Mouse (Mus musculus) olfactory bulb, adult 2 months (tissue): ENCODE data around the gene Aip.

Experiments
- CTCF ChIP-seq: fragments of 200-500 bp; IDR thresholded peaks from 2 replicates; pipeline ENCODE4 v1.5.1; 2012; ENCODE audit warnings: low read depth, mild to moderate bottlenecking, low read length, moderate library complexity; ENCODE audit not compliant: insufficient read depth
- POLR2A ChIP-seq: fragments of 200-500 bp; IDR thresholded peaks from 2 replicates; pipeline ENCODE4 v1.6.1; 2012; ENCODE audit warnings: mild to moderate bottlenecking, low read depth, low read length, moderate library complexity; ENCODE audit not compliant: insufficient read depth

- no peak for TF ChIP-seq CTCF
- no peak for TF ChIP-seq POLR2A
Observed at GRCm38 (mm10) chr19:4117006-4117405, 8.7 kb downstream of the Aip start.
